Mouse (Mus musculus): ENCODE results near the gene Lrrc23. TPM values are rescaled to one million over a fixed set of nuclear protein-coding genes. Genes with fewer than 3 reads are reported as not detected.

Lrrc23 gene
- polyA plus RNA-seq, 1 experiment from 2014 or later: 0.83 TPM

- Histone ChIP-seq H3K4me1 (replicated peaks) (peaks cover 26% of the 10 kb centered on the region), H3K9ac (no peak overlapping the region), H3K9me3 (replicated peaks) (no peaks in the 10 kb centered on the region), H3K4me2 (peak overlapping the region; percentile 8; the same call in 1 of the 2 replicates), H3K27me3 (no peaks in the 10 kb centered on the region), H3K36me3 (peaks cover 16% of the 10 kb centered on the region), H3K27ac (no peak overlapping the region), H3K4me3 (no peak overlapping the region)
- 79% methylated on average over 10 of the region's 10 CpGs for WGBS
- no peak for ATAC-seq (replicated peaks; ENCODE audit: insufficient number of reproducible peaks, insufficient read depth, low FRiP score, low read depth)
Observed at GRCm38 (mm10) chr6:124739231-124739796, 40.2 kb downstream of the Lrrc23 start.

GRCm38 (mm10) chr6:124738511-124739023 lies 41.0 kb downstream of the Lrrc23 start, which contains the start of gene Ptpn6:
Gene Ptpn6, minus strand, starts transcription at chr6:124738714.
- WGBS: 33% methylated on average over 15 of the region's 15 CpGs

GRCm38 (mm10) chr6:124737040-124737439 lies 42.5 kb downstream of the Lrrc23 start:
- H3K4me1 ChIP-seq (replicated peaks): peaks cover 27% of the 10 kb centered on the region
- no peak overlapping the region for H3K4me3 ChIP-seq
- no peaks in the 10 kb centered on the region for H3K36me3 ChIP-seq
- H3K27me3 ChIP-seq: no peaks in the 10 kb centered on the region
- H3K27ac ChIP-seq: no peak overlapping the region
- no peak overlapping the region for H3K9ac ChIP-seq
- ATAC-seq (replicated peaks; ENCODE audit: insufficient number of reproducible peaks, insufficient read depth, low FRiP score, low read depth): no peak
- 86% methylated on average over 11 of the region's 11 CpGs for WGBS
- no peaks in the 10 kb centered on the region for H3K9me3 ChIP-seq (replicated peaks)
- H3K4me2 ChIP-seq: no peak overlapping the region

More at GRCm38 (mm10) chr6:124738511-124739023, 41.0 kb downstream of the Lrrc23 start, which contains the start of gene Ptpn6:
- H3K36me3 ChIP-seq: peaks cover 8% of the 10 kb centered on the region; the same call in 1 of the 2 replicates
- H3K27me3 ChIP-seq: no peaks in the 10 kb centered on the region
- H3K27ac ChIP-seq: 0 out of 2 replicates have a peak within 1 kb of the TSS, but pooled peaks have one; percentile 13
- H3K4me2 ChIP-seq: peak within 1 kb of the TSS; percentile 8; the same call in 1 of the 2 replicates
- H3K4me1 ChIP-seq (replicated peaks): peaks cover 26% of the 10 kb centered on the region
- no peak within 1 kb of the TSS; the same call in 1 of the 2 replicates for H3K4me3 ChIP-seq
- H3K9ac ChIP-seq: no peak within 1 kb of the TSS
- H3K9me3 ChIP-seq (replicated peaks): no peaks in the 10 kb centered on the region
- ATAC-seq (replicated peaks; ENCODE audit: insufficient number of reproducible peaks, insufficient read depth, low FRiP score, low read depth): no peak

- Histone ChIP-seq H3K9me3 (replicated peaks) (no peaks in the 10 kb centered on the region), H3K4me1 (replicated peaks) (peaks cover 14% of the 10 kb centered on the region), H3K4me3 (no peak overlapping the region), H3K27me3 (no peaks in the 10 kb centered on the region), H3K27ac (no peak overlapping the region), H3K36me3 (no peaks in the 10 kb centered on the region), H3K4me2 (no peak overlapping the region), H3K9ac (no peak overlapping the region)
- ATAC-seq (replicated peaks; ENCODE audit: insufficient number of reproducible peaks, insufficient read depth, low FRiP score, low read depth): no peak
- 87% methylated on average over 3 of the region's 3 CpGs for WGBS
Observed at GRCm38 (mm10) chr6:124734417-124734816, 45.1 kb downstream of the Lrrc23 start.

GRCm38 (mm10) chr6:124732476-124733370 lies 46.8 kb downstream of the Lrrc23 start:
- no peak; the same call in 1 of the 2 replicates for ATAC-seq (replicated peaks; ENCODE audit: insufficient number of reproducible peaks, insufficient read depth, low FRiP score, low read depth)
- H3K9me3 ChIP-seq (replicated peaks): no peaks in the 10 kb centered on the region
- H3K4me2 ChIP-seq: peak overlapping the region; percentile 28; the same call in 1 of the 2 replicates
- peak overlapping the region; percentile 20; the same call in 1 of the 2 replicates for H3K27ac ChIP-seq
- peak overlapping the region; percentile 31; the same call in 1 of the 2 replicates for H3K9ac ChIP-seq
- WGBS: 51% methylated on average over 19 of the region's 19 CpGs
- no peaks in the 10 kb centered on the region for H3K27me3 ChIP-seq
- H3K36me3 ChIP-seq: no peaks in the 10 kb centered on the region
- H3K4me3 ChIP-seq: peak overlapping the region; percentile 30
- peaks cover 2% of the 10 kb centered on the region; the same call in 1 of the 2 replicates for H3K4me1 ChIP-seq (replicated peaks)

- Histone ChIP-seq H3K4me3 (no peak overlapping the region), H3K4me1 (replicated peaks) (peaks cover 2% of the 10 kb centered on the region; the same call in 1 of the 2 replicates), H3K9me3 (replicated peaks) (no peaks in the 10 kb centered on the region), H3K36me3 (no peaks in the 10 kb centered on the region), H3K27me3 (no peaks in the 10 kb centered on the region), H3K9ac (no peak overlapping the region), H3K4me2 (no peak overlapping the region), H3K27ac (no peak overlapping the region)
- ATAC-seq (replicated peaks; ENCODE audit: insufficient number of reproducible peaks, insufficient read depth, low FRiP score, low read depth): no peak
- 77% methylated on average over 7 of the region's 7 CpGs for WGBS
Observed at GRCm38 (mm10) chr6:124731038-124731437, 48.5 kb downstream of the Lrrc23 start.

GRCm38 (mm10) chr6:124729850-124730705 lies 49.4 kb downstream of the Lrrc23 start:
- 71% methylated on average over 8 of the region's 8 CpGs for WGBS
- no peaks in the 10 kb centered on the region for H3K36me3 ChIP-seq
- no peak for ATAC-seq (replicated peaks; ENCODE audit: insufficient number of reproducible peaks, insufficient read depth, low FRiP score, low read depth)
- H3K4me2 ChIP-seq: no peak overlapping the region
- H3K9ac ChIP-seq: no peak overlapping the region
- no peak overlapping the region for H3K4me3 ChIP-seq
- H3K27ac ChIP-seq: no peak overlapping the region
- H3K4me1 ChIP-seq (replicated peaks): peaks cover 2% of the 10 kb centered on the region; the same call in 1 of the 2 replicates
- H3K9me3 ChIP-seq (replicated peaks): no peaks in the 10 kb centered on the region
- no peaks in the 10 kb centered on the region for H3K27me3 ChIP-seq

GRCm38 (mm10) chr6:124728621-124729020 lies 50.9 kb downstream of the Lrrc23 start:
- Histone ChIP-seq H3K9me3 (replicated peaks) (no peaks in the 10 kb centered on the region), H3K4me2 (no peak overlapping the region), H3K27me3 (no peaks in the 10 kb centered on the region), H3K27ac (no peak overlapping the region), H3K9ac (no peak overlapping the region), H3K36me3 (no peaks in the 10 kb centered on the region), H3K4me3 (no peak overlapping the region), H3K4me1 (replicated peaks) (peaks cover 2% of the 10 kb centered on the region; the same call in 1 of the 2 replicates)
- 81% methylated on average over 10 of the region's 10 CpGs for WGBS
- ATAC-seq (replicated peaks; ENCODE audit: insufficient number of reproducible peaks, insufficient read depth, low FRiP score, low read depth): no peak

GRCm38 (mm10) chr6:124724472-124724871 lies 55.1 kb downstream of the Lrrc23 start:
- no peak overlapping the region for H3K27ac ChIP-seq
- WGBS: 85% methylated on average over 10 of the region's 10 CpGs

GRCm38 (mm10) chr6:124723541-124723940 lies 56.0 kb downstream of the Lrrc23 start:
- no peak overlapping the region for H3K4me3 ChIP-seq
- no peak for ATAC-seq (replicated peaks; ENCODE audit: insufficient number of reproducible peaks, insufficient read depth, low FRiP score, low read depth)
- no peak overlapping the region for H3K27ac ChIP-seq
- no peaks in the 10 kb centered on the region for H3K27me3 ChIP-seq
- H3K4me2 ChIP-seq: no peak overlapping the region
- no peaks in the 10 kb centered on the region for H3K36me3 ChIP-seq
- H3K9ac ChIP-seq: no peak overlapping the region
- peaks cover 9% of the 10 kb centered on the region for H3K4me1 ChIP-seq (replicated peaks)
- WGBS: 61% methylated on average over 8 of the region's 8 CpGs
- H3K9me3 ChIP-seq (replicated peaks): no peaks in the 10 kb centered on the region

More at GRCm38 (mm10) chr6:124724472-124724871, 55.1 kb downstream of the Lrrc23 start:
- no peak overlapping the region for H3K4me3 ChIP-seq
- no peaks in the 10 kb centered on the region for H3K9me3 ChIP-seq (replicated peaks)
- no peak for ATAC-seq (replicated peaks; ENCODE audit: insufficient number of reproducible peaks, insufficient read depth, low FRiP score, low read depth)
- H3K4me2 ChIP-seq: no peak overlapping the region
- H3K9ac ChIP-seq: no peak overlapping the region
- H3K4me1 ChIP-seq (replicated peaks): peaks cover 6% of the 10 kb centered on the region
- no peaks in the 10 kb centered on the region for H3K36me3 ChIP-seq
- H3K27me3 ChIP-seq: no peaks in the 10 kb centered on the region

Data from heart, embryonic 15.5 days (tissue).